Mouse (Mus musculus): ENCODE measurements around the gene Cyp2g1.
"Not testable (repeated sequence)": the region's sequence is repeated elsewhere in the genome, so short reads cannot be mapped to it uniquely, and the experiment has no call there.

Cyp2g1 gene

GRCm38 (mm10) chr7:26800996-26801395, 7.7 kb upstream of the Cyp2g1 start:
- H3K27me3 ChIP-seq (ENCODE audit: control insufficient read depth, insufficient read depth, low read length, poor library complexity, severe bottlenecking): no peaks in the 10 kb centered on the region
- DNase-seq (ENCODE audit: low read depth, low spot score): no peak
- no peaks in the 10 kb centered on the region for H3K36me3 ChIP-seq (ENCODE audit: control insufficient read depth, insufficient read depth, low read length, poor library complexity, severe bottlenecking)

- H3K27me3 ChIP-seq (ENCODE audit: control insufficient read depth, insufficient read depth, low read length, poor library complexity, severe bottlenecking); H3K36me3 ChIP-seq (ENCODE audit: control insufficient read depth, insufficient read depth, low read length, poor library complexity, severe bottlenecking); DNase-seq (ENCODE audit: low read depth, low spot score): not testable (repeated sequence)
Measured at GRCm38 (mm10) chr7:26831556-26832292, 23.0 kb downstream of the Cyp2g1 start.

DNA sequence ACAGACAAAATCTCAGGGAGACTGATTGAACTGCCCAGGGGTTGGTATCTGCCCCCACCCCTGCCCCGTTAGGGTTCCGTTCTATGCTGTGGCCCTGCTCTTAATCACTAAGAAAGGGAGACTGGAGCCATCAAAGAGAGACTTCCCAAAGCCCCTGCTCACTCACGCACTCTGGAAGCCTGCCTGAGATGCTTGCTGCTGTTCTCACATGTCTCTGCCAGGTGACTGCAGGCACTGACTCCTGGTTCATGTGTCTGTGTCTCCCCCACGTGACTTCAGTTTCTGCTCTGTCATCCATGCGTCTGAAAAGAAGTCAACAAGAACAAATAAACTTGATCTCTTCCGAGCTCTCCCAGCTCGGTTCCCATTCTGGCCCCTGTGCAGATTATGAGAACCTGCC, 24.0 kb downstream of the Cyp2g1 start:
- DNase-seq (ENCODE audit: low read depth, low spot score); H3K27me3 ChIP-seq (ENCODE audit: control insufficient read depth, insufficient read depth, low read length, poor library complexity, severe bottlenecking); H3K36me3 ChIP-seq (ENCODE audit: control insufficient read depth, insufficient read depth, low read length, poor library complexity, severe bottlenecking): not testable (repeated sequence)

GRCm38 (mm10) chr7:26835059-26835458, 26.4 kb downstream of the Cyp2g1 start, which contains the start of gene Cyp2a5:
Cyp2a5 (plus strand) TSS chr7:26835305.
- not testable (repeated sequence) for H3K36me3 ChIP-seq (ENCODE audit: control insufficient read depth, insufficient read depth, low read length, poor library complexity, severe bottlenecking); DNase-seq (ENCODE audit: low read depth, low spot score); H3K27me3 ChIP-seq (ENCODE audit: control insufficient read depth, insufficient read depth, low read length, poor library complexity, severe bottlenecking)

DNA sequence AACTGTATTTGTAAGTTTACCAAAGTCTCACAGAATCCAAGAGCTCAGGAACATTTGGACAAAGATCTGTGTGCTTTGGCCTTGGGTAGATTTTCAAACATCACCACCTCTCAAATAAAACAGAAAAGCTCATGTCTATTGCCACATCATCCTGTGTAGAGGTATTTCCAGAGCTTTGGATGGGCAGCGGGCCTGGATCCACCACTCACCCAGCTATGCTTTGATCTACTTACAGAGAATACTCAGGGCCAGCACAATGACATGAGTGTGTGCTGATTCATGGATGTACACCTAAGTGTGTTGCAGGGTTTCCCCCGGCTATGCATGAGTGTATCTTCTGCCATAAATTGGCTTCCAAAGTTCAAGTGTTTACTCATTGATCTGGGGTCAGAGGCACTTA, 34.7 kb downstream of the Cyp2g1 start:
- not testable (repeated sequence) for DNase-seq (ENCODE audit: low read depth, low spot score); H3K27me3 ChIP-seq (ENCODE audit: control insufficient read depth, insufficient read depth, low read length, poor library complexity, severe bottlenecking); H3K36me3 ChIP-seq (ENCODE audit: control insufficient read depth, insufficient read depth, low read length, poor library complexity, severe bottlenecking)

- H3K27me3 ChIP-seq (ENCODE audit: control insufficient read depth, insufficient read depth, low read length, poor library complexity, severe bottlenecking); H3K36me3 ChIP-seq (ENCODE audit: control insufficient read depth, insufficient read depth, low read length, poor library complexity, severe bottlenecking); DNase-seq (ENCODE audit: low read depth, low spot score): not testable (repeated sequence)
Measured at GRCm38 (mm10) chr7:26850063-26850462, 41.4 kb downstream of the Cyp2g1 start.
